Mouse (Mus musculus): ENCODE results near the gene Tiam1. TPM values are rescaled to one million over a fixed set of nuclear protein-coding genes. Genes with fewer than 3 reads are reported as not detected.

The Tiam1 gene
- polyA plus RNA-seq, 2 experiments, result 1.6 to 4.2 TPM

DNA sequence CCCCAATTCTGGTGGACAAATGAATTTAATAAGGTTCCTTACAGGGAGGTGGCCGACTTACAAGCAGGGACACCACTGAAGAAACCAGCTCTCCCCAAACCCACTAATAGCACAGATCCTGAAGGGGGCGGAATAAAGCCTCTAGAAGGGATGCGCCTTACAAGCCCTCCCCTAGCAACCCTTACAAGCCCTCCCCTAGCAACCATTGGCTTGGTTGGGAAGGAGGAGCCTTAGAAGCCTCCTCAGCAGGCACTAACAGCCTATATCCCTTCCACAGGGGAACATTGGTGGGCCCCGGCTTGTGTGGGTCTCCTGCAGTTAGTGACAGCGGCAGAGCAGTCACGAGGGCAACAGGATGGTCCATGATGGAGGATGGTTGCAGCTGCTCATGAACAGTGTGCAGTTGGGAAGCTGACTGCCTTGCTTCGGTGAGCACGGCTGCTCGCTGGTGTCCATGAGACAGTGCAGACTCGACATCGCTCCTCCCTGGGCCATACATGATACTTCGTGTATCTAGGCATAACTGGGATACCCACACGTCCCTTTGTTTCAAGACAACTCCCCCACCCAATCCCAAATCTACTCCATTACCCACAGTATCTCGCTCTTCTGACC lies 90.6 kb downstream of the Tiam1 start:
- no peak for TF ChIP-seq EP300 (IDR thresholded peaks at IDR 0.05; ENCODE audit: low read depth)
- TF ChIP-seq CTCF (IDR thresholded peaks at IDR 0.05; ENCODE audit: low read depth), result peak; percentile 20
- H3K9ac ChIP-seq (replicated peaks), result no peak overlapping the region
- peak in 1 of 3 experiments; percentile 31 for DNase-seq (ENCODE audit: low read depth in 3 of 3, low spot score in 3 of 3)
- peak; percentile 40 for ATAC-seq (ENCODE audit: insufficient read depth)
- H3K4me3 ChIP-seq (ENCODE audit: insufficient read depth in 1 of 2, low read depth in 2 of 2, low read length in 2 of 2), result no peak overlapping the region
- no peaks in the 10 kb centered on the region for H3K9me3 ChIP-seq (ENCODE audit: control insufficient read depth, low read length)
- no peak overlapping the region for H3K4me2 ChIP-seq (ENCODE audit: low read depth)
- no peaks in the 10 kb centered on the region for H3K36me3 ChIP-seq (replicated peaks; ENCODE audit: control insufficient read depth, insufficient read depth, low read depth)
- peaks cover 9 to 19% of the 10 kb centered on the region in 2 experiments; a peak in 3 of 4 replicates for H3K4me1 ChIP-seq (replicated peaks; ENCODE audit: control insufficient read depth in 2 of 2, insufficient read depth in 2 of 2, low read length in 1 of 2)
- H3K27ac ChIP-seq, result no peak overlapping the region
- H3K27me3 ChIP-seq (ENCODE audit: control insufficient read depth, insufficient read depth, low read length), result no peaks in the 10 kb centered on the region
- WGBS (ENCODE audit: insufficient replicate concordance), result 58% methylated on average over 14 of the region's 14 CpGs

DNA sequence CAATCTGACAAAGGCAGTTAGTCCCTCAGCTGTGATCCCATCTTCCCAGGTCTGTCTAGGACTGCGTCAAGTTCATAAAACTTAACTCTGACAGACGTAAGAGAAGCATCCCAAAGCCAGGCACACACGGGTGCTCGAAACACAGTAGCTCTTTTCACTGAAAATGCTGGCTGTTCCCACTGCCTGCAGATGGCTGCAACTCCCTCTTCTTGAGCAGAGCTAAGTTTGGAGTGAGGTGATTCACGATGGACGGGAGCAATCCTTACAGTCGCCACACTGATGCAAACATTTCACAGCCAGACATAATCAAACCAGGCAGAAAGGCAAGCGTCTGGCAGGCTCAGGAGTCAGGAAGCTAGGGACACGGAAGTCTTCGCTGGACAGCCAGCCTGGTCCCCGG lies 91.2 kb downstream of the Tiam1 start:
- DNase-seq (ENCODE audit: low read depth in 3 of 3, low spot score in 3 of 3) (no peak), ATAC-seq (ENCODE audit: insufficient read depth) (no peak)
- 61% methylated on average over 11 of the region's 11 CpGs for WGBS (ENCODE audit: insufficient replicate concordance)
- H3K4me2 ChIP-seq (ENCODE audit: low read depth), result no peak overlapping the region
- H3K9me3 ChIP-seq (ENCODE audit: control insufficient read depth, low read length), result no peaks in the 10 kb centered on the region
- H3K9ac ChIP-seq (replicated peaks), result no peak overlapping the region
- no peak overlapping the region for H3K27ac ChIP-seq
- TF ChIP-seq EP300 (IDR thresholded peaks at IDR 0.05; ENCODE audit: low read depth) (no peak), CTCF (IDR thresholded peaks at IDR 0.05; ENCODE audit: low read depth) (no peak)
- no peaks in the 10 kb centered on the region for H3K27me3 ChIP-seq (ENCODE audit: control insufficient read depth, insufficient read depth, low read length)
- peaks cover 9 to 23% of the 10 kb centered on the region in 2 experiments; a peak in 3 of 4 replicates for H3K4me1 ChIP-seq (replicated peaks; ENCODE audit: control insufficient read depth in 2 of 2, insufficient read depth in 2 of 2, low read length in 1 of 2)
- H3K36me3 ChIP-seq (replicated peaks; ENCODE audit: control insufficient read depth, insufficient read depth, low read depth), result no peaks in the 10 kb centered on the region
- no peak overlapping the region for H3K4me3 ChIP-seq (ENCODE audit: insufficient read depth in 1 of 2, low read depth in 2 of 2, low read length in 2 of 2)

DNA sequence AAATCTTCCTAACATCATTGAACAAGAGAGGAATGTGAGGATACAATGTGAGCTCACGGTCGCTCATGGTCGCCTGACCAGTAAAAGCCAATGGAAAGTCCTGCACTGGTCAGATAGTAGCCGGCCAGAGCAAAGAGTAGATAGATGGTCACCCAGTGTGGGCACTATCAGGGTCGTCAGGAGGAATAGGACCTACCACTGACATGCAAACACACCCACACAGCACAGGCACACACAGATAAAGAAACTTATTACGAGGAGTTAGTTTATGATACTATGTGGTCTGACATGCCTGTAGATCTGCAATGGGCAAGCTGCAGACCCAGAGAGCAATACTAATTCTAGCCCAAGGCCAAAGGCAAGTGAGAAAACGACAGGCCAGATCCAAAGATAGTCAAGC lies 92.5 kb downstream of the Tiam1 start:
- peaks cover 9 to 23% of the 10 kb centered on the region in 2 experiments; a peak in 3 of 4 replicates for H3K4me1 ChIP-seq (replicated peaks; ENCODE audit: control insufficient read depth in 2 of 2, insufficient read depth in 2 of 2, low read length in 1 of 2)
- H3K4me2 ChIP-seq (ENCODE audit: low read depth), result no peak overlapping the region
- 11% methylated on average over 7 of the region's 7 CpGs for WGBS (ENCODE audit: insufficient replicate concordance)
- ATAC-seq (ENCODE audit: insufficient read depth) (peak; percentile 70), DNase-seq (ENCODE audit: low read depth in 3 of 3, low spot score in 3 of 3) (no peak)
- no peaks in the 10 kb centered on the region for H3K27me3 ChIP-seq (ENCODE audit: control insufficient read depth, insufficient read depth, low read length)
- TF ChIP-seq CTCF (IDR thresholded peaks at IDR 0.05; ENCODE audit: low read depth), result no peak
- TF ChIP-seq EP300 (IDR thresholded peaks at IDR 0.05; ENCODE audit: low read depth), result 0 out of 2 replicates have a peak, but pooled peaks have one; percentile 13
- no peaks in the 10 kb centered on the region for H3K36me3 ChIP-seq (replicated peaks; ENCODE audit: control insufficient read depth, insufficient read depth, low read depth)
- H3K4me3 ChIP-seq (ENCODE audit: insufficient read depth in 1 of 2, low read depth in 2 of 2, low read length in 2 of 2), result no peak overlapping the region
- no peaks in the 10 kb centered on the region for H3K9me3 ChIP-seq (ENCODE audit: control insufficient read depth, low read length)
- H3K27ac ChIP-seq, result no peak overlapping the region
- no peak overlapping the region for H3K9ac ChIP-seq (replicated peaks)

DNA sequence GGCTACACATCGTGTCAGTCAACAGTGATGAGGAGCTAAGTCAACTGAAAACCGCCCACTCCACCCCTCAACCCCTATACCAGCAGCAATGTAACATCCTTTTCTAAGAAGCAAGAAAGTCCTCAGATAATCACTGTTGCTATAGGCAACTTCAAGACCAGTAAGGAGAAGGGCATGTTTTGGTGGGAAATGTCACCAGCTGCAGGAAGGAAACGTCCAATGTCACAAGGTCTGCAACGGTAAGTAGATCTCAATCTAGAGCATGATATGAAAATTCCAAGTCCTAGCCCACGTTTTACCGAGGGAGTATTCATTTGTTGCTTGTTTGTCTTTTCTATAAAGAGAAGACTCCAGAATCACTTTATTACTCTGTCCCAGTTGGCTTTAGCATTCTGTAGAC lies 95.7 kb downstream of the Tiam1 start:
- no peak overlapping the region for H3K4me2 ChIP-seq (ENCODE audit: low read depth)
- no peak overlapping the region for H3K9ac ChIP-seq (replicated peaks)
- H3K4me3 ChIP-seq (ENCODE audit: insufficient read depth in 1 of 2, low read depth in 2 of 2, low read length in 2 of 2), result no peak overlapping the region
- DNase-seq (ENCODE audit: low read depth in 3 of 3, low spot score in 3 of 3), result no peak
- no peaks in the 10 kb centered on the region for H3K36me3 ChIP-seq (replicated peaks; ENCODE audit: control insufficient read depth, insufficient read depth, low read depth)
- TF ChIP-seq CTCF (IDR thresholded peaks at IDR 0.05; ENCODE audit: low read depth) (no peak), EP300 (IDR thresholded peaks at IDR 0.05; ENCODE audit: low read depth) (no peak)
- ATAC-seq (ENCODE audit: insufficient read depth), result no peak
- 23% methylated on average over 6 of the region's 6 CpGs for WGBS (ENCODE audit: insufficient replicate concordance)
- H3K9me3 ChIP-seq (ENCODE audit: control insufficient read depth, low read length), result no peaks in the 10 kb centered on the region
- no peaks in the 10 kb centered on the region for H3K27me3 ChIP-seq (ENCODE audit: control insufficient read depth, insufficient read depth, low read length)
- H3K4me1 ChIP-seq (replicated peaks; ENCODE audit: control insufficient read depth in 2 of 2, insufficient read depth in 2 of 2, low read length in 1 of 2), result peaks cover 22 to 41% of the 10 kb centered on the region in 2 experiments
- H3K27ac ChIP-seq, result no peak overlapping the region

DNA sequence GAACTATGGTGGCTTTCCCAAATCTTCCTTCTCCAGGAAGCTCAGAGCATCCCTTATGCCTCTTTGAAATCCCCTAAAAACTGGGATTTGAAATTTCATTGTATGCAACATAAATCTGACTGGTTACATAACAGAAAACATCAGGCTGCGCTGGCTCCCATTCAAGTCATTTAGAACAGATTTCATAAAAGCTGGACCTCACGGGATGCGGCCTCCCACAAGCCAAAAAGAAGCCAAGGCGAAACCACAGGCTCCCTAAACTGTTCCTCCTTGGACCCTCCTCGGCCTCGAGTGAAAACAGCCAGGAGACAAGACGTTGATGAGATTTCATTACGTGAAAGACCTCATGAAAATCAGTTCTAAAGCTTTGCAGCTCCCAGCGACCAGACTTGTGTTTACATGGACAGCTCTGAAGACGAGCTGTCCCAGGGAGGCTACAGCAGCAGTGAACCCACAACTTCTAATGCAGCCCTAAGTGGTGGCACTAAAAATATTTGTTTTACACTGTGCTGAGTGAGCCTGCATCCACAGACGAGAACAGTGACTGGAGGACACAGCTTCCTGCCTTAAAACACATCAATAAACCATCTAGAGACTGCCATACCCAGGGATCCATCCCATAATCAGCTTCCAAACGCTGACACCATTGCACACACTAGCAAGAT lies 96.9 kb downstream of the Tiam1 start:
- Histone ChIP-seq H3K36me3 (replicated peaks; ENCODE audit: control insufficient read depth, insufficient read depth, low read depth) (no peaks in the 10 kb centered on the region), H3K4me1 (replicated peaks; ENCODE audit: control insufficient read depth in 2 of 2, insufficient read depth in 2 of 2, low read length in 1 of 2) (peaks cover 25 to 43% of the 10 kb centered on the region in 2 experiments), H3K4me2 (ENCODE audit: low read depth) (no peak overlapping the region), H3K9ac (replicated peaks) (no peak overlapping the region), H3K27ac (no peak overlapping the region), H3K4me3 (ENCODE audit: insufficient read depth in 1 of 2, low read depth in 2 of 2, low read length in 2 of 2) (no peak overlapping the region), H3K9me3 (ENCODE audit: control insufficient read depth, low read length) (no peaks in the 10 kb centered on the region), H3K27me3 (ENCODE audit: control insufficient read depth, insufficient read depth, low read length) (no peaks in the 10 kb centered on the region)
- ATAC-seq (ENCODE audit: insufficient read depth) (no peak), DNase-seq (ENCODE audit: low read depth in 3 of 3, low spot score in 3 of 3) (no peak)
- no peak for TF ChIP-seq EP300 (IDR thresholded peaks at IDR 0.05; ENCODE audit: low read depth)
- TF ChIP-seq CTCF (IDR thresholded peaks at IDR 0.05; ENCODE audit: low read depth), result no peak
- 69% methylated on average over 12 of the region's 12 CpGs for WGBS (ENCODE audit: insufficient replicate concordance)

Measured in liver, embryonic 14.5 days (tissue).